Mouse (Mus musculus): Measurements from ENCODE around the gene Cox10.

DNA sequence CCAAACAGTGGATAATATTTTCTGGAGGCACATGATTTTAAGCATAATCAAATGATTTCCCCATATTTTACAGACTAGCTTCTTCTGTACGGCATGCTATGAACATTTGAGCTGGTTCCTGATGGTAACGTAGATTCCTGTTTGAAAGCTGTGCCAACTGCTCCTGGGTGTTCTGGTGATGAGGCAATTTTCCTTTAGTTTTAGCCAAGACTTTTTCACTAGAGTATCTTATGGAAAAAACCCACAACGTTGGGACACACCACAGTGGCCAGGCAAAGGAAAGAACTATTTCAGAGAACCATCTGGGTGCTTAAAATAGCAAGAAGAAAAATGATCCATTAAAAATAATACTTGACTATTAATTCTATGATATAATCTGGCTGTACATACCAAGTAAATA lies 35.2 kb downstream of the Cox10 start:
- no peak for TF ChIP-seq CTCF (IDR thresholded peaks at IDR 0.05; ENCODE audit: extremely low read depth, insufficient read depth, low read length)
- no peak for TF ChIP-seq POLR2A (IDR thresholded peaks at IDR 0.05; ENCODE audit: extremely low read depth, insufficient read depth, low read length)

Measured in cortical plate, adult 2 months (tissue).